Mouse (Mus musculus) cortical plate, adult 2 months (tissue): ENCODE measurements around the gene Errfi1.

Experiments used
- CTCF ChIP-seq: fragments of 200-500 bp; IDR thresholded peaks from 2 replicates; pipeline ENCODE4 v1.5.1; 2011; ENCODE audit warnings: mild to moderate bottlenecking, control low read depth, low read length; ENCODE audit not compliant: insufficient read depth; ENCODE audit errors: extremely low read depth
- POLR2A ChIP-seq: fragments of 200-500 bp; IDR thresholded peaks from 2 replicates; pipeline ENCODE4 v1.6.1; 2011; ENCODE audit warnings: mild to moderate bottlenecking, low read length, control low read depth; ENCODE audit not compliant: insufficient read depth; ENCODE audit errors: extremely low read depth

GRCm38 (mm10) chr4:150866069-150866468 is 12.3 kb downstream of the Errfi1 start:
- TF ChIP-seq CTCF (no peak), POLR2A (no peak)
